Mouse (Mus musculus) embryonic fibroblast, embryonic 13.5 days (primary cell): Measurements from ENCODE around the gene Krtap10-10.

Experiments used
- CTCF ChIP-seq: IDR thresholded peaks from 2 replicates; pipeline ENCODE4 v1.5.1; 2011; ENCODE audit warnings: mild to moderate bottlenecking, control low read depth, low read length, moderate library complexity, borderline replicate concordance; ENCODE audit not compliant: insufficient read depth
- POLR2A ChIP-seq: IDR thresholded peaks from 2 replicates; pipeline ENCODE4 v1.6.1; 2011; ENCODE audit warnings: low read depth, mild to moderate bottlenecking, control low read depth, low read length, moderate library complexity

DNA sequence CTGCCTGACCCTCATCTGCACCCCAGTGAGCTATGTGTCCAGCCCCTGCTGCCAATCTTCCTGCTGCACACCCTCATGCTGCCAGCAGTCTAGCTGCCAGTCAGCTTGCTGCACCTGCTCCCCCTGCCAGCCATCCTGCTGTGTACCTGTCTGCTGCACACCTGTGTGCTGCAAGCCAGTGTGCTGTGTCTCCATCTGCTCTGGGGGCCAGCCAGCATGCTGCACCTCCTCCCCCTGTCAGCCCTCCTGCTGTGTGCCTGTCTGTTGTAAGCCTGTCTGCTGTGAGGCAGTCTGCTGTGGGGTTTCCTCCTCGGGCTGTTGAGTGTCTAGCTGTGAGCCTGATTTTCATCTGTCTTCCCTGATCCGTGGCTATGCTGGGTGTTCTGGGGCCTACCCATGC is 11.2 kb downstream of the Krtap10-10 start:
- TF ChIP-seq POLR2A (no peak), CTCF (no peak)
